Mouse (Mus musculus): ENCODE measurements around the gene Chka. TPM values are rescaled to one million over a fixed set of nuclear protein-coding genes. Genes with fewer than 3 reads are reported as not detected.
A peak's percentile ranks its signal among the peaks of the same experiment; 100 is the strongest.

The Chka gene
- polyA plus RNA-seq, 1 experiment: 35.5 TPM

DNA sequence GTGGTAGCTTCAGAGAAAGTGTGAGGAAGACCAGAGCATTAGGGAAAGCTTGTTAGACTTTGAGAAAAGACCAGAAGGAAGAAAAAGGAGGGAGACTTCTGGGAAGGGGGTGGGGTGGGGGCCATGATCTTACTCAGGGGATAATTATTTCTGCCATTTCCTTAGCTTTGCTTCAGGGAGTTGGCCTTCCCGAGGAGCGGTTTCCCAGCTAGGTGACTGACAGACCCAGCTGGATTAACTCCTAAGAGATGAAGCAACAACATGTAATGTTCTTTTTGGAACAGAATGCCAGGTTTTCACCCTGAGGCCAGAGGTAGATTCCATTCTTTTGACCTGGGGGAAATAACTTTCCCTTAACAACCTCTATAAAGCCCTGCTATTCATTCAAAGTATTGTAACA lies 11.9 kb upstream of the Chka start:
- no peaks in the 10 kb centered on the region for H3K27me3 ChIP-seq (ENCODE audit: control insufficient read depth, insufficient read depth, insufficient read length)
- peak overlapping the region; percentile 65 for H3K4me2 ChIP-seq (ENCODE audit: low read depth)
- H3K79me2 ChIP-seq (ENCODE audit: control insufficient read depth, insufficient read depth): no peaks in the 10 kb centered on the region
- H3K36me3 ChIP-seq (ENCODE audit: control insufficient read depth, insufficient read depth): no peaks in the 10 kb centered on the region
- peak; percentile 80 for TF ChIP-seq TCF12 (IDR thresholded peaks at IDR 0.05; ENCODE audit: insufficient read depth, poor library complexity, severe bottlenecking)
- no peak for TF ChIP-seq USF1 (IDR thresholded peaks at IDR 0.05; ENCODE audit: low read depth)
- TF ChIP-seq CEBPB (IDR thresholded peaks at IDR 0.05; ENCODE audit: insufficient read depth, poor library complexity, severe bottlenecking): peak; percentile 98
- TF ChIP-seq MYOD1 (IDR thresholded peaks at IDR 0.05; ENCODE audit: control insufficient read depth in 1 of 3, insufficient read length in 2 of 3, low read depth in 2 of 3): peak; percentile 80 to 93 (median 90)
- no peak for TF ChIP-seq MYOG (IDR thresholded peaks at IDR 0.05; ENCODE audit: control insufficient read depth in 1 of 3, insufficient read depth in 1 of 3, insufficient read length in 2 of 3, low read depth in 2 of 3)
- H3K4me3 ChIP-seq: no peak overlapping the region
- no peak overlapping the region for H3ac ChIP-seq (ENCODE audit: control insufficient read depth, insufficient read length)

DNA sequence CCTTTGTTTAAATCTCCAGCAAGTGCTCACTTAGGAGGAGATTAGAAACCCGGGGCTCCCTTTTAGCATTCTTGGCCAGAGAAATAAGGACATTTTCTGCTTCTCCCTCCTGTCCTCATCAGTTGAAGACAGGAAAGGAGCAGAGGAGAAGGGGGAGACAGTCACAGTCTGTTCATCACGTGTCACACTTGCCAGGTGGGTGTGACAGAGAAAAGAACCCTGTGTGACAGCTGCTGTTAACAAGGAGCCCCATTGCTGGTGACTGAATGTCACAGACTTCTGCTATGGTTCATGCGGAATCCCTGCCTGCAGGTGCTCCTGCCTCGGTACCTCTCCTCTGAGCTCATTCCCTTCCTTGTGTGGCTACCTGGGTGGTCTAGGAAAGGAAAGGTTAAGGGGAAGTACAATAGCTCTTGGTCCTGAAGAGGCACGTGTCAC lies 11.3 kb upstream of the Chka start:
- TF ChIP-seq MYOG (IDR thresholded peaks at IDR 0.05; ENCODE audit: control insufficient read depth in 1 of 3, insufficient read depth in 1 of 3, insufficient read length in 2 of 3, low read depth in 2 of 3): peak in 2 of 3 experiments; percentile 19 to 86
- TF ChIP-seq MAX (IDR thresholded peaks at IDR 0.05; ENCODE audit: low read depth): no peak
- TF ChIP-seq MYOD1 (IDR thresholded peaks at IDR 0.05; ENCODE audit: control insufficient read depth in 1 of 3, insufficient read length in 2 of 3, low read depth in 2 of 3): peak; percentile 36 to 86 (median 52)
- peak; percentile 26 for TF ChIP-seq TCF12 (IDR thresholded peaks at IDR 0.05; ENCODE audit: insufficient read depth, poor library complexity, severe bottlenecking)
- peak; percentile 56 for TF ChIP-seq USF1 (IDR thresholded peaks at IDR 0.05; ENCODE audit: low read depth)
- no peak for TF ChIP-seq POLR2A (IDR thresholded peaks at IDR 0.05; ENCODE audit: insufficient read length, low read depth)
- peak overlapping the region; percentile 65 for H3K4me2 ChIP-seq (ENCODE audit: low read depth)
- H3K79me2 ChIP-seq (ENCODE audit: control insufficient read depth, insufficient read depth): no peaks in the 10 kb centered on the region
- no peaks in the 10 kb centered on the region for H3K27me3 ChIP-seq (ENCODE audit: control insufficient read depth, insufficient read depth, insufficient read length)
- H3ac ChIP-seq (ENCODE audit: control insufficient read depth, insufficient read length): no peak overlapping the region
- no peaks in the 10 kb centered on the region for H3K36me3 ChIP-seq (ENCODE audit: control insufficient read depth, insufficient read depth)
- no peak overlapping the region for H3K4me3 ChIP-seq

DNA sequence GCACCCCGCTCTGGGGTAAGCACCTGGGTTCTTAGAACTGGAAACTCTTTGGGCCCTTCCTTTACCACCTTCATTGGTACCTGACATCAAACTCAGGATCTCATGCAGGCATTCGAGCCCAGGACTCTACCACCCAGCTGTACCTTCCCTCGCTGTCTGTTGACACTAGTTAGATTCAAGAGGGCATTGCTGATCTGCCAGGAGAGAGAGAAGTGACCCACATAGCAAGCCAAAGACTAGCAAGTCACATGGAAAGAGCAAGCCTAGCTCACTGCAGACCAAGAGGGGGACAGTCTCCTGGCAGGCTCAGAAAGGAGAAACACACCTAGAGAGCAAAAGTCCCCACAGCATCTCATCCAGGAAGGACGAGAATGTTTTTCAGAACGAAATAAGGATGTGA lies 10.9 kb upstream of the Chka start:
- no peak for TF ChIP-seq MAX (IDR thresholded peaks at IDR 0.05; ENCODE audit: low read depth)
- H3K79me2 ChIP-seq (ENCODE audit: control insufficient read depth, insufficient read depth): no peaks in the 10 kb centered on the region
- no peak overlapping the region for H3K4me2 ChIP-seq (ENCODE audit: low read depth)
- no peaks in the 10 kb centered on the region for H3K36me3 ChIP-seq (ENCODE audit: control insufficient read depth, insufficient read depth)
- no peak overlapping the region for H3ac ChIP-seq (ENCODE audit: control insufficient read depth, insufficient read length)
- no peaks in the 10 kb centered on the region for H3K27me3 ChIP-seq (ENCODE audit: control insufficient read depth, insufficient read depth, insufficient read length)
- no peak overlapping the region for H3K4me3 ChIP-seq

DNA sequence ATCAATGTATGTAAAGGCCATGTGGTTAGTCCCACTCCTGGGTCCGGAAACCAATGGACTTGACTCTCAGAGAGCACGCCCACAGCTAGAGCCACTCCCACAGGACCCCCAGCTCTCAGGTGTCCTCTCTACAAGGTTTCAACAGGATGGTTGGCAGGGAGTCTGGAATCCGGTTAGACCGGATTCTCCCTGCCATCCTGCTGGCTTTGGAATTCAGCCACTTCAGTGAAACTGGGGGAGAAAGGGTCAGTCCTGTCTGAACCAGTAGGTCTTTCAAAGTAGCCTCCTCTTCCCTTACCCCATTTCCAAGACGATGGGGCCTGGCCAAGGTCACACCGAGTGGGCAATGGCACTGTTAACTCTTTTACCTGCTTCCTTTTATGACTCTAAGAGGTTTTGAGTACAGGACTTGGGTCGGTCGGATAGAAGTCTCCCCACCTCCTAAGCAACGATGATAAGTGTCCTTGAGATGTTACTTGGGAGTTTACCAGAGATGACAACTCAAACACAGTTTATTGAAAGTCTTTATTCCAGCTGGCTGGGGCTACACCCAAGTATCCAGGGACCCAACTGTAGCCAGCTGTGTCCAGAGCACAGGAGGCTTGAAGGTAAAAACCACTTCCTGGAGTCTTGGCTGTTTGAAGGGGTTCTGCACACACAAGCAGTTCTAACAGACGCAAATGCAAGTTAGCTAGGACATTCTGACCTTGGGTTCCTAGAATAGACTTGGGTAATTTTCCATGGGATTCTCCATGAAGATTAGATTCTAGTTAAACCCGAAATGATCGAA lies 9.0 kb upstream of the Chka start:
- H3K79me2 ChIP-seq (ENCODE audit: control insufficient read depth, insufficient read depth): no peaks in the 10 kb centered on the region
- no peak overlapping the region for H3K4me3 ChIP-seq
- no peak for TF ChIP-seq SRF (IDR thresholded peaks at IDR 0.05; ENCODE audit: control insufficient read depth, insufficient read length, low read depth)
- no peak for TF ChIP-seq MAX (IDR thresholded peaks at IDR 0.05; ENCODE audit: low read depth)
- TF ChIP-seq TCF12 (IDR thresholded peaks at IDR 0.05; ENCODE audit: insufficient read depth, poor library complexity, severe bottlenecking): no peak
- TF ChIP-seq CEBPB (IDR thresholded peaks at IDR 0.05; ENCODE audit: insufficient read depth, poor library complexity, severe bottlenecking): no peak
- TF ChIP-seq REST (IDR thresholded peaks at IDR 0.05; ENCODE audit: insufficient read depth, insufficient read length): no peak
- TF ChIP-seq TCF3 (IDR thresholded peaks at IDR 0.05; ENCODE audit: insufficient read length, low read depth): no peak
- TF ChIP-seq POLR2AphosphoS2 (IDR thresholded peaks at IDR 0.05; ENCODE audit: insufficient read length, low read depth): no peak
- TF ChIP-seq MYOG (IDR thresholded peaks at IDR 0.05; ENCODE audit: control insufficient read depth in 1 of 3, insufficient read depth in 1 of 3, insufficient read length in 2 of 3, low read depth in 2 of 3): no peak
- no peak for TF ChIP-seq POLR2A (IDR thresholded peaks at IDR 0.05; ENCODE audit: insufficient read length, low read depth)
- TF ChIP-seq USF1 (IDR thresholded peaks at IDR 0.05; ENCODE audit: low read depth): no peak
- H3K36me3 ChIP-seq (ENCODE audit: control insufficient read depth, insufficient read depth): no peaks in the 10 kb centered on the region
- no peak overlapping the region for H3K4me2 ChIP-seq (ENCODE audit: low read depth)
- H3ac ChIP-seq (ENCODE audit: control insufficient read depth, insufficient read length): no peak overlapping the region
- H3K27me3 ChIP-seq (ENCODE audit: control insufficient read depth, insufficient read depth, insufficient read length): no peaks in the 10 kb centered on the region

DNA sequence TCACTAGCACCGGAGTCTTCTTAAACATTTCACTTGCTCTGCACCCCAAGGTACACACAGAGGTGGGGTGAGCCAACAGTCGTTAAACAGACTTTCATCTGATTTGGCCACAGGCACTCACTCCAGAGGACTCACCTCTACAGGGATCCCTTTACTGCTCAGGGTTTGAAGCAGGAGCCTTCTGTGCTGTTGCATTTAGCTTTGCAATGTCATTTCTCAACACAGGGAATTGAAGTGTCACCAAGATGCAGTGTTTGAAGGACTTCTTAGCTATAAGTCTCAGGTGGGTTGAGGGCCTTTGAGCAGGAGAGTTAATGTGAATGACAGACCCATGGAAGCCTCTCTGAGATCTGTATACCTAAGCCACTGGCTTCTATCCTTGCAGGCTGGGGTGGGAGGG lies 7.9 kb upstream of the Chka start:
- TF ChIP-seq POLR2AphosphoS2 (IDR thresholded peaks at IDR 0.05; ENCODE audit: insufficient read length, low read depth): no peak
- no peak for TF ChIP-seq USF1 (IDR thresholded peaks at IDR 0.05; ENCODE audit: low read depth)
- no peak for TF ChIP-seq E2F4 (IDR thresholded peaks at IDR 0.05; ENCODE audit: insufficient read depth)
- TF ChIP-seq SRF (IDR thresholded peaks at IDR 0.05; ENCODE audit: control insufficient read depth, insufficient read length, low read depth): no peak
- no peak for TF ChIP-seq MAX (IDR thresholded peaks at IDR 0.05; ENCODE audit: low read depth)
- TF ChIP-seq REST (IDR thresholded peaks at IDR 0.05; ENCODE audit: insufficient read depth, insufficient read length): no peak
- TF ChIP-seq CEBPB (IDR thresholded peaks at IDR 0.05; ENCODE audit: insufficient read depth, poor library complexity, severe bottlenecking): no peak
- TF ChIP-seq TCF12 (IDR thresholded peaks at IDR 0.05; ENCODE audit: insufficient read depth, poor library complexity, severe bottlenecking): no peak
- no peak for TF ChIP-seq MYOG (IDR thresholded peaks at IDR 0.05; ENCODE audit: control insufficient read depth in 1 of 3, insufficient read depth in 1 of 3, insufficient read length in 2 of 3, low read depth in 2 of 3)
- TF ChIP-seq MYOD1 (IDR thresholded peaks at IDR 0.05; ENCODE audit: control insufficient read depth in 1 of 3, insufficient read length in 2 of 3, low read depth in 2 of 3): no peak
- TF ChIP-seq TCF3 (IDR thresholded peaks at IDR 0.05; ENCODE audit: insufficient read length, low read depth): no peak
- TF ChIP-seq POLR2A (IDR thresholded peaks at IDR 0.05; ENCODE audit: insufficient read length, low read depth): no peak
- Histone ChIP-seq H3K79me2 (ENCODE audit: control insufficient read depth, insufficient read depth) (no peaks in the 10 kb centered on the region), H3K36me3 (ENCODE audit: control insufficient read depth, insufficient read depth) (no peaks in the 10 kb centered on the region), H3K4me3 (no peak overlapping the region), H3K27me3 (ENCODE audit: control insufficient read depth, insufficient read depth, insufficient read length) (no peaks in the 10 kb centered on the region), H3K4me2 (ENCODE audit: low read depth) (no peak overlapping the region), H3ac (ENCODE audit: control insufficient read depth, insufficient read length) (no peak overlapping the region)
